Mouse (Mus musculus): Measurements from ENCODE around the gene Cd6.

The Cd6 gene

DNA sequence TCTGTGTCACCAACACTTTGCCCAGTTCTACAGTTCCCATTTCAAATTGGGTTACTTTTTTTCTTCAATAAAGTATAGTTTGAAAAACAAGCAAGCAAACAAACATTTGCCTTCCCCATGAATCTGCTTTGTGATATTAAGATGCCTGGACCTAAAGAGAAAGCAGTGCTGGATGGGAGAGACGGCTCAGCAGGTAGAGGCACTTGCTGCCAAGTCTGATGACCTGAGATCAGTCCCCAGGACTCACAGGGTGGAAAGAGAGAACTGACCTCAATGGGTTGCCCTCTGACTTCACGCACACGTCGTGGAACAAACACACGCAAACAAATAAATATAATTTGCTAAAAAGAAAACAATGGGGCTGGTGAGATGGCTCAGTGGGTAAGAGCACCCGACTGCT, 28.0 kb downstream of the Cd6 start:
- DNase-seq (ENCODE audit: low read depth), result no peak

GRCm38 (mm10) chr19:10801070-10801469, 28.8 kb downstream of the Cd6 start:
- DNase-seq (ENCODE audit: low read depth), result no peak

GRCm38 (mm10) chr19:10799155-10799554, 30.7 kb downstream of the Cd6 start:
- DNase-seq (ENCODE audit: low read depth), result no peak

DNA sequence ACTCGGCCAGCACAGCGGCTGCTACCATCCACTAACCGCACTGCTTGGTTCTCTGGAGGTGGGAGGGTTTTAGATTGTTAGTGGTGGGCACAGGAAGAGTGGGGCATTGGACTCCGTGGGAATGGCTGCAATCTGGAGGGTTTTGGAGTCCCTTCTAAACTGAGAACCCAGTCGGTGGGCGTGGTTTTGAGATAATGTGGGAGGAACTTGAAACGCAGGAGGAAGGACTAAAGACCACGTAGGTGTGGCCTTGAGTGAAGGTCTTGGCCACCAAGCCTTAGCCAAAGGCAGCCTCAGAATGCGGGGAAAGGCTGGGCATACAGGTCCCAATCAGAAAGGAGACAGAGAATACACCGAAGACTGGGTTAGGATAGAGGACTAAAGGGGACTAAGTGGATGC, 31.3 kb downstream of the Cd6 start:
- no peak for DNase-seq (ENCODE audit: low read depth)

- no peak for DNase-seq (ENCODE audit: low read depth)
These were observed 34.9 kb downstream of the Cd6 start for GRCm38 (mm10) chr19:10794916-10795315.

GRCm38 (mm10) chr19:10793044-10793443, 36.8 kb downstream of the Cd6 start:
- no peak for DNase-seq (ENCODE audit: low read depth)

- no peak for DNase-seq (ENCODE audit: low read depth)
These were observed 39.5 kb downstream of the Cd6 start for GRCm38 (mm10) chr19:10790323-10790722.

- no peak for DNase-seq (ENCODE audit: low read depth)
These were observed 41.6 kb downstream of the Cd6 start for GRCm38 (mm10) chr19:10788242-10788641.

GRCm38 (mm10) chr19:10787406-10787805, 42.5 kb downstream of the Cd6 start:
- no peak for DNase-seq (ENCODE audit: low read depth)

DNA sequence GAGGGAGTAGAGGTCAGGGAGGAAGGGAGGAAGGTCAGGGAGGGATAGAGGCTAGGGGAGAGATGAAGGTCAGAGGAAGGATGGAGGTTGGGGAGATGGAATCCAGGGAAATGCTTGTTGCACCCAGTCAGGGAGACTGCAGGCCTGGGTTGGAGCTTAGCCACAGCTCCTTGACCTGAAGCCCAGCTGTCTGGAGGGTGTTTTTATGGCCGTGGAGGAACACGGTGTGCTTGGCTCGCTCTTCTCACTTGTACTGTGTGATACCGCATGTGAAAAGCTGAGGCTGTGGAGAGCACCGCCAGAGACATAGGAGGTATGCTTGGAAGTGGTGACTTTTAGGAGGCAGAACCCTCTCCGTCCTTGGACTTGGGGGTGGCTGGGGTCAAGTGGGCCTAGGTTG, 43.1 kb downstream of the Cd6 start:
- no peak for DNase-seq (ENCODE audit: low read depth)

DNA sequence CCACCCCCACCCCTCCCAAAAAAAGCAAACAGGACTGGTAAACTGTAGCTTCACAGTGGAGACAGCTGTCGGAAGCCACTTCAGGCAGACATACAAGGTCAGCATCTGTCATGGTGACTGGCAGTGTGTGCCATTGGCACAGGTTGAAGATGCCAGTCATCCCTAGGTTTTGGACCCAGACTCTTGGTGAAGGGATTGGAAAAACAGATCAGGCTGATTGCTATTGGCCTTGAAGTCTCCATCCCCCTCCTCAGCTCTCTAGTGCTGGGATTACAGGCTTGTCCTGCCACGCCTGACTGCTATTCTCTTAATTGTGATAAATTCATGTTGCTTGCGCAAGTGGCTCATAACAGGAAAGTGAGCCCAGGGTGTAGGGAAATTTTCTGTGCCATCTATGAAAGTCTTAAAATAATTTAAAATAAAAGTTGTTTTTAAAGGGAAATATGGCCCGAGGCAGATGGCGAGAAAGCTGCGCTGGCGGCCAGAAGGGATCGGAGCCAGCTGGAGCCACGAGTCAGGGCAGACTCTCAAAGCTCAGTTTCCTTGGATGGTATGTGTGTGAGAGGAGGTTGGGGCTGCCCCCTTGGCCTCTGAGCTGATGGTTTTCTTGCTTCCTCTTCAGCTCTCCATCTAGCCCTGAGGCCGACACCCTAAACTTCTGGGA, 44.9 kb downstream of the Cd6 start:
- no peak for DNase-seq (ENCODE audit: low read depth)

DNA sequence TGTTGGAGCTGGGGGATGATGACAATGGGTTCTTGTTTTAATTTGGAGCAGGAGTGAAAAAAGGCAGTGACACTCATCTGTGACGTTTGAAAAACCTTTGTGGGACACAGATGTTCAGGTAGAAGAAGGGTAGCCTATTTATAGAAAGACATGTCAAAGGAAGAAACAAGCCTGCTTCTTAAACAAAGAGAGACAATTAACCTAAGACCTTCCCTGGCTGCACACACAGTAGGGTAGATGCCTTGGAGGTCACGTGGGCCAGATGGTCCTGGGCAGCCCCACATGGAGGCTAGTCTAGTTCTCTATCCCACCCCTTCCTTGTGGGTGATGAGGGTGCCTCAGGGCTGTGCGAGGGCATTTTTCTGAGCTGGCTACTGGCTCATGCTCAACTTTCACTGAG, 45.8 kb downstream of the Cd6 start:
- DNase-seq (ENCODE audit: low read depth), result no peak

GRCm38 (mm10) chr19:10783168-10783567, 46.7 kb downstream of the Cd6 start:
- DNase-seq (ENCODE audit: low read depth), result no peak

DNA sequence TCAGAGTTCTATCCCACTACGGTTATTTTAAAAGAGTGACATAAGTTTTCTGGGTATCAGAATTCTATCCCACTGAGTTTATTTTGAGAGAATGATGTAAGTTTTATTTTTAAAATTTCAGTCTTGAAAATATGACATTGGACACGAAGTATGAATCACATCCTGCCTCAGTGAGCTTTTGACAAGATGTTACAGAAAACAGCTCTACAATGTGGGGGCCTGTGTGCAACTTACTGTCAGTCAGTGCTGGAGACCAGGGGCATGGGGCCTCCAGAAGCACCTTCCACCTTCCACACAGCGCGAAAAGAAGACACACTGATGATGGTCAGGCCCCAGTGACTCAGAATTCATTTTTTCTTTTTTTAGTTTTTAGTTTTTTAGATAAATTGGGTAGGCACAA, 48.2 kb downstream of the Cd6 start:
- DNase-seq (ENCODE audit: low read depth), result no peak

GRCm38 (mm10) chr19:10776906-10777305, 53.0 kb downstream of the Cd6 start:
- DNase-seq (ENCODE audit: low read depth), result no peak

GRCm38 (mm10) chr19:10774141-10774540, 55.7 kb downstream of the Cd6 start:
- DNase-seq (ENCODE audit: low read depth), result no peak

- no peak for DNase-seq (ENCODE audit: low read depth)
These were observed 56.5 kb downstream of the Cd6 start for GRCm38 (mm10) chr19:10773384-10773783.

- no peak for DNase-seq (ENCODE audit: low read depth)
These were observed 57.0 kb downstream of the Cd6 start for GRCm38 (mm10) chr19:10772866-10773265.

GRCm38 (mm10) chr19:10771995-10772394, 57.9 kb downstream of the Cd6 start:
- no peak for DNase-seq (ENCODE audit: low read depth)

DNA sequence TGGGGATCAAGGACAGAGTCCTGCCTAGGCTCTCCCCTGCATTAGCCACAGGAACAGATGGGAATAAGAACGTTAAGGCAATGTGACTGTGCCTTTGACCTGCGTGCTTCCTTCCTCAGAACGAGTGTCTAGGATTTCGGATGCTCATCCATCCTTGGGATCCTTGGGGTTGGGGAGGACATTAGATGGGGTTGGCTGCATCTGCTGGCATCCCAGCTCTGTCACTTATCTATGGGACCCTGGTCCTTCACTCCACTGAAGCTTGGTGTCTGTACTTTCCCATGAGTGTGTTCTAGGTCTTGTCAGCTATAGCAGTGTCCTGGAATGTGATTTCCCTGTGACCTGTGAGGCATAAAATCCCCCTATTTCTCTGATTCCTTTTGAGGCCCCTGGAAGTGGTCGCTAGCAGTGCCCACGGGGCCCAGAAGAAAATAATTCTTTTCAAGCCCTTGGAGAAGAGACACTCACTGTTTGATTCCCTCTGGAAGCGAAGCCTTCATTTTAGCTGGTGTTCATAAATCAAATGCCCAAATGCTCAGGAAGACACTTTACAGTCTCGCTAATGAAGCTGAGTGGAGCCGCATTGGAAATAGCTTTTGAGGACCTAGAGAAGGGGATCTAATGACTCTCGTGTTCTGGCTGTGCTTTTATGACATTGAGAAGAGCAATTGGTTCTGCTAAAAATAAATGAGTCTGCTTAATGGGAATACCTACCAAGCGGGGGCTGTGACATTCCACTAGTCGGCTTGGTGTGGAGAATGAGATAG, 60.2 kb downstream of the Cd6 start:
- DNase-seq (ENCODE audit: low read depth), result no peak

DNA sequence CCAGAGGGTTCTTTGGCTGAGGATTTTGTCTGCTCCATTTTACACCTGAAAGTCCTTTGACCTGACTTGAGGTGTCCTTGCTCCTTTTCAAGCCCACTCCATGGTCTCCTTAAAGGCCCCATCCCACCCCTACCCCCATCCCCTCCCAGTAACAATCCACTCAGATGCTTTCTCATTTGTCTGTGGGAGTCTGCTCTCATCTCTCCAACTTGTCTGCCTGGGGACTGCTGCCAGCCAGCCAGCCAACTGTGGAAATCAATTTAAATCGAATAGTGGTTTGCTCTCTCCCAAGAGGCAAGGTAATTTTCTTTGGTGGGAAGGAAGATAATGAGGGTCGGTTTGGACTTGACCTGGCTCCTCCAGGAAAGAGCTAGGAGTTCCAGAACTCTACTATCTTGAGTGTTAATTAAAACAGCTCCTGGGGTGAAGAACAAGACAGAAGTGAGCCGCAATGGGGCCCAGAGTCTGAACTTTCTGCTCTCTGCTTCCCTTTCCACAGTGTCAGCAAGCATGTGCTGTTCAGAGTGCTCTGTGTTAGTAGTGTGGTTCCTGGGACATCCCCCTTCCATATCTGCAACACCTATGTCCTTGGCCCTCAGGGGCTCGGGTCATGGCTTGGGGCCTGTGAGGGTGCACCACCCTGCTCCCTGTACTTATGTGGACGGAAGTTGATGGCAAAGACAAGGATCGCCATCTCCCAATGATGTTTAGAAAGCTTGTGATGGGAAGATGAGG, 61.0 kb downstream of the Cd6 start:
- no peak for DNase-seq (ENCODE audit: low read depth)

- DNase-seq (ENCODE audit: low read depth), result no peak
These were observed 62.2 kb downstream of the Cd6 start for GRCm38 (mm10) chr19:10767631-10768030.

GRCm38 (mm10) chr19:10763381-10764031, 66.4 kb downstream of the Cd6 start:
- no peak for DNase-seq (ENCODE audit: low read depth)

Measured in fibroblast of lung, adult 2 months (primary cell).